In the genomic region with DNA sequence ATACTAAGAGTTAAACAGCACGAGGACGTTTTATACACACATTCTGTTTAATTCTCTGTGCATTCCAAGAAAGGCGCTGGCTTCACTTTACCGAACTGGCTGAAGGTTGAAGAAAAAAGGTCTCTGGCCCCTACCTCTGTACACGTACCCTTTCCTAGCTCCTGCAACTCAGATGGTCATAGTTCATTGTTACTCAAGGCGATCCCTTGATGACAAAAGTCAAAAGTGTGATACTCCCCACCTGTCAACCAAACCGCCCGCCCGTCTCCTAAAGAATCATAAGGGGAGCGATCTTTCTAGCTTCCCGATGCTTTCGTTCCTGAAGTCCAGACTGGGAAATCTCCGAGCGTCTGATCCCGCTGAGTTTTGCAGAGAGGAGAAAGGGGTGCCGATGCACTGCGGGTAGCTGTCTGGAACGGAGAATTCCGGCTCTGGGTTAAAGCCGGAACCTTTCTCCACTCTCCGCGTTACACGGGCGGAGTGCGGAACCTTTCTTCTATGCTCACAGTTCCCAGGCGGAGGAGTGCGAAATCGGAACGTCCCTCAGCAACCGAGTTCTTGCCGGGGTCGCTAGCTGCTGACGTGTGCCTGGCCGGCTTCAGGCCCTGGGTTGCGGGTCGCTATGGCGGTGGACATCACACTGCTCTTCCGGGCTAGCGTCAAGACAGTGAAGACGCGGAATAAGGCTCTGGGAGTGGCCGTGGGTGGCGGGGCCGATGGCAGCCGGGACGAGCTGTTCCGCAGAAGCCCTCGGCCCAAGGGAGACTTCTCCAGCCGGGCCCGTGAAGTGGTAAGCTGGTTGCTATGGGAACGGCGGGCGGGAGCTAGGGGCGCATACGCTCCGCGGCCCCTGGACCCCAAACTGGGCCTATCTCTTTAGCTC, we compare ENCODE assay signal across 8 mouse cellular contexts. TPM values are rescaled to one million over a fixed set of nuclear protein-coding genes. Genes with fewer than 3 reads are reported as not detected.
DNase-seq lines count a peak whose midpoint lies in the region; ATAC-seq and TF ChIP-seq lines count a peak whose summit lies in the region.

A gene (plus strand): TSS at position 33 of the 883 bp plus-strand sequence.

- H3K4me3 ChIP-seq in ES-E14 (ENCODE audit: insufficient read depth in 1 of 2, low read depth in 1 of 2, low read length in 2 of 2, poor library complexity in 1 of 2, severe bottlenecking in 1 of 2) = peak within 1 kb of the TSS; percentile 87 to 90
- peak within 1 kb of the TSS; percentile 88 for H3K4me3 ChIP-seq in forebrain, embryonic 15.5 days
- peak within 1 kb of the TSS; percentile 96 for H3K4me3 ChIP-seq in lung, adult 2 months (replicated peaks; ENCODE audit: extremely low read depth, low read depth, low read length)

- peak; percentile 80 for DNase-seq in ES-E14 (ENCODE audit: low read depth, low spot score)
- DNase-seq in cerebellum, adult 11-12 months = peak; percentile 81
- peak; percentile 60 for DNase-seq in heart, postnatal 25 days (ENCODE audit: low spot score)
- DNase-seq in layer of hippocampus, adult 18-20 months (ENCODE audit: low spot score in 2 of 2) = peak; percentile 85 to 92
- peak; percentile 83 for DNase-seq in lung, adult 2 months
- peak; percentile 62 to 71 for DNase-seq in thymus, adult 18-20 months

- peak; percentile 97 for ATAC-seq in forebrain, embryonic 15.5 days (replicated peaks)
- peak; percentile 81 for ATAC-seq in neutrophil, adult 5-6 weeks (ENCODE audit: extremely low read depth, insufficient number of reproducible peaks, low FRiP score, poor library complexity, severe bottlenecking)

- no peaks in the 10 kb centered on the region for H3K27me3 ChIP-seq in forebrain, embryonic 15.5 days

- TF ChIP-seq CTCF in lung, adult 2 months (IDR thresholded peaks at IDR 0.05; ENCODE audit: insufficient read depth, low read length) = no peak

- peaks cover 0 to 2% of the 10 kb centered on the region in 2 experiments; a peak in 1 of 4 replicates for H3K4me1 ChIP-seq in ES-E14 (ENCODE audit: control insufficient read depth in 2 of 2, insufficient read depth in 2 of 2, low read length in 2 of 2, poor library complexity in 1 of 2)
- peaks cover 13% of the 10 kb centered on the region for H3K4me1 ChIP-seq in forebrain, embryonic 15.5 days
- H3K4me1 ChIP-seq in lung, adult 2 months (ENCODE audit: control insufficient read depth, insufficient read depth, low read length) = peaks cover 2% of the 10 kb centered on the region

- WGBS in forebrain, embryonic 15.5 days = under 1% methylated on average over 57 of the region's 57 CpGs
- WGBS in lung, adult 2 months = under 1% methylated on average over 57 of the region's 57 CpGs

- no peak within 1 kb of the TSS for H3K27ac ChIP-seq in ES-E14 (ENCODE audit: insufficient read depth, low read depth, low read length, poor library complexity, severe bottlenecking)
- peak within 1 kb of the TSS; percentile 41 for H3K27ac ChIP-seq in forebrain, embryonic 15.5 days (replicated peaks)

- TF ChIP-seq POLR2A in lung, adult 2 months (IDR thresholded peaks at IDR 0.05; ENCODE audit: borderline replicate concordance, extremely low read depth, low read depth, low read length) = peak; percentile 81; the same call in 1 of the 2 replicates

- no peaks in the 10 kb centered on the region for H3K36me3 ChIP-seq in ES-E14 (ENCODE audit: control insufficient read depth, insufficient read depth, low read length, poor library complexity, severe bottlenecking)
- no peaks in the 10 kb centered on the region for H3K36me3 ChIP-seq in forebrain, embryonic 15.5 days

- intact Hi-C loops in heart, postnatal 25 days (cut with DNase I) = no loop called here

- peak within 1 kb of the TSS; percentile 60 for H3K4me2 ChIP-seq in forebrain, embryonic 15.5 days (replicated peaks)

- H3K9me3 ChIP-seq in ES-E14 (ENCODE audit: control insufficient read depth, insufficient read depth, low read depth, low read length) = no peaks in the 10 kb centered on the region
- H3K9me3 ChIP-seq in forebrain, embryonic 15.5 days = no peaks in the 10 kb centered on the region

- H3K9ac ChIP-seq in ES-E14 (ENCODE audit: insufficient read depth, low read depth, low read length, poor library complexity, severe bottlenecking) = peak within 1 kb of the TSS; percentile 87
- peak within 1 kb of the TSS; percentile 90 for H3K9ac ChIP-seq in forebrain, embryonic 15.5 days (replicated peaks)

- in situ Hi-C loops in ES-E14 (cut with MboI; ENCODE audit: low sequenced_read_pairs in 2 of 2, unreplicated experiment in 2 of 2) = no loop called here

TF ChIP-seq in ES-E14, 5 proteins besides CTCF, POLR2A, EP300 and RAD21:
- TF ChIP-seq ZC3H11A (IDR thresholded peaks at IDR 0.05; ENCODE audit: borderline replicate concordance, low read depth, low read length) (no peak), ZNF384 (IDR thresholded peaks at IDR 0.05; ENCODE audit: low read depth, low read length) (no peak), MAFK (IDR thresholded peaks at IDR 0.05; ENCODE audit: insufficient read depth, low read depth, low read length) (no peak), CHD2 (IDR thresholded peaks at IDR 0.05; ENCODE audit: low read depth, low read length) (no peak), HCFC1 (IDR thresholded peaks at IDR 0.05; ENCODE audit: borderline replicate concordance, insufficient read depth, low read length) (peak; percentile 88)
TF ChIP-seq in ES-E14: peak in this region for 1.

RNA-seq across cellular contexts. Expression of the gene that starts here (rescaled TPM):
- 11.0 and 16.8 TPM in 2 replicates for total RNA-seq in ES-E14 (2012; rRNA removed)
- 36.6 and 37.2 TPM in 2 replicates for polyA plus RNA-seq in forebrain, embryonic 15.5 days (2015; fragmentation: Nextera tagmentation; extraction: Ambion mirVana)
- total RNA-seq in heart, postnatal 25 days (2021) = 10 to 100 TPM; 15.0 to 16.4 TPM
- total RNA-seq in layer of hippocampus, adult 18-20 months (2021) = 10 to 100 TPM; 38.3 to 40.9 TPM
- 15.6 and 17.4 TPM in 2 replicates for polyA plus RNA-seq in lung, adult 2 months (2012; rRNA removed)
- total RNA-seq in neutrophil, adult 5-6 weeks (2017) = 25.7 and 29.7 TPM in 2 replicates
